Mouse (Mus musculus) olfactory bulb, adult 2 months (tissue): Measurements from ENCODE around the gene Tnfaip8l1.

Experiments used
- CTCF ChIP-seq: fragments of 200-500 bp; IDR thresholded peaks from 2 replicates; pipeline ENCODE4 v1.5.1; 2012; ENCODE audit warnings: low read depth, mild to moderate bottlenecking, low read length, moderate library complexity; ENCODE audit not compliant: insufficient read depth
- POLR2A ChIP-seq: fragments of 200-500 bp; IDR thresholded peaks from 2 replicates; pipeline ENCODE4 v1.6.1; 2012; ENCODE audit warnings: mild to moderate bottlenecking, low read depth, low read length, moderate library complexity; ENCODE audit not compliant: insufficient read depth

GRCm38 (mm10) chr17:56163523-56164102 is 1.3 kb downstream of the Tnfaip8l1 start:
- no peak for TF ChIP-seq CTCF
- no peak for TF ChIP-seq POLR2A
